Mouse (Mus musculus): ENCODE data around the gene Efhc1. TPM values are rescaled to one million over a fixed set of nuclear protein-coding genes. Genes with fewer than 3 reads are reported as not detected.
"Not testable (repeated sequence)": the region's sequence is repeated elsewhere in the genome, so short reads cannot be mapped to it uniquely, and the experiment has no call there.

Gene Efhc1
- total RNA-seq (2022) = 1 to 10 TPM; 1.1 to 3.6 (median 2.5) TPM

- DNase-seq (ENCODE audit: low spot score in 2 of 2) = peak; percentile 93 to 95
Measured at GRCm38 (mm10) chr1:20951300-20951763, at the start of gene Efhc1. Gene Efhc1, plus strand, starts transcription at chr1:20951626.

DNA sequence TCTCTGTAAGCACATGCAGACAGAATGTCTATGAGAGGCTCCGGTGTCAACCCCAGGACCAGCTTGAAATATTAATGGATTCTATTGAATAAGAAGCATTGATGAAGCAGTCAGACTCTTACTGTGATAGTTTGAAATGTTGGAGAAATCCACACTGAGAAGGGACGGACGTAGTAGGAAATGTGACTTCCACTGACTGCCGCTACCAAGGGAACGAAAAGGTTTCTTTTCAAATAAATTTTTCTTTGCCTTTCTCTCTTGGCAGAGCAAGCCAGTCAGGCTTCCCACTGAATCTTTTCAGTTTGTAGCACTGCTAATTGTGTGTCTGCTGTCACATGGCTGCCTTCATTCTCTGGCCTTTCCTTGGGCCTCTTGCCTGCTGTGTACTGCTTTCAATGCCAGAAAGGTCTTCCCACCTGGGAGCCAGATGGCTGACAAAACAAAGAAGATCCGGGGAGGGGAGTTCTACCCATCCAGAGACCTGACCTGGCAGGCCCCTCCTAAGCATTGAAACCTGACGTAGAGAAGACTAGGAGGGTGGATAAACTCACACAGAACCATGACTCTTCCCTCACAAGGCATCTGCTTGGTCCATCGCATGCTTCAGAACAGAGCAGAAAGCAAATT, 45.8 kb upstream of the Efhc1 start:
- DNase-seq (ENCODE audit: low spot score in 2 of 2) = peak; percentile 75 to 85

GRCm38 (mm10) chr1:20906128-20906515, 45.3 kb upstream of the Efhc1 start:
- peak; percentile 91 to 92 for DNase-seq (ENCODE audit: low spot score in 2 of 2)

- DNase-seq (ENCODE audit: low spot score in 2 of 2) = peak in 1 of 2 experiments; percentile 22
Measured at GRCm38 (mm10) chr1:20908541-20908940, 42.9 kb upstream of the Efhc1 start.

DNA sequence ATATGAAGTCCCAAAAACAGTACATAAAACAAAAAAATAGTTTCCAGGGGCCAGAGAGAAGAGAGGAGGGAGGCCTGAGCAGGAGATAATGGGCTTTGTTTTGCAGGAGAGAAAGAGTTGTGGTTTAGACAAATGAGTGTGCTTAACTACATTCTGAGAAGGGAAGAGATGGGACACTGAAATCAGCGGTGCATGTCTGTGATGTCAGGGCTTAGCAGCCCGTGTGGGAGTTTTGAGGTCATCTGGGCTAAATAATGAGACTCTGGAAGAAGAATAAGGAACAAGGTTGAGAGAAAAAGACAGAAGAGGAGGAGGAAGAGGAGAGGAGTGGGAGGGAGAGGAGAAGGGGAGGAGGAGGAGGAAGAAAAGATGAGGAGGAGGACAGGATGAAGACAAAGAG, 39.3 kb upstream of the Efhc1 start:
- no peak for DNase-seq (ENCODE audit: low spot score in 2 of 2)

DNA sequence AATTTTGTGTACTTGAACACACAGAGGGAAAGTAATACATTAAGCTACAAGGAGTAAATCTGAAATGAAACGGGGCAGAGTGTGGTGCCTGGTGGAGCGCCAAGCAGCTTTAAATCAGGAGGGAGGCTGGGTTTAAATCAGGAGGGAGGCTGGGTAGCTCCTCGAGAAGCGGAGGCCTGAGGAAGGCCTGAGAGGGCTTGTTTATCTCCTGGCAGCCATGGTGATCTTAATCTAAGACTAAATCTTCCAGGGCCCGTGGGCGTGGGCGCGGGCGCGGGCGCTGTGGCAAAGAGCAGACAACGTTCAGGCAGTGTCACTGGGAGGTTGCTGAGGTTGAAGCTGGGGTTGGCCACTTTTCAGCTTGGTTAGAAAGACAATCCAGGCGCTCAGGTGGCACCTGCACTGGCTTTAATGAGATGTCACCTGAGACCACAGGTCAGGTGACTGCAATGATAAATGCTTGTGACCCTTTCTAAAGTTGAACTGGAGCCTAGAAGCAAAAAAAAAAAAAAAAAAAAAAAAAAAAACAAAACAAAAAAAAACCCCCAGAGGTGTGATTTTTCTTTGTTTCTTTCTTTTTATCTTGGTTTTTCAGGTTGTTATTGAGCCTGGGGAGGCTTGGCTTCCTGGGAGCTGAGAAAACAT, 38.8 kb upstream of the Efhc1 start:
- DNase-seq (ENCODE audit: low spot score in 2 of 2) = no peak

- no peak for DNase-seq (ENCODE audit: low spot score in 2 of 2)
Measured at GRCm38 (mm10) chr1:20914769-20915168, 36.7 kb upstream of the Efhc1 start.

DNA sequence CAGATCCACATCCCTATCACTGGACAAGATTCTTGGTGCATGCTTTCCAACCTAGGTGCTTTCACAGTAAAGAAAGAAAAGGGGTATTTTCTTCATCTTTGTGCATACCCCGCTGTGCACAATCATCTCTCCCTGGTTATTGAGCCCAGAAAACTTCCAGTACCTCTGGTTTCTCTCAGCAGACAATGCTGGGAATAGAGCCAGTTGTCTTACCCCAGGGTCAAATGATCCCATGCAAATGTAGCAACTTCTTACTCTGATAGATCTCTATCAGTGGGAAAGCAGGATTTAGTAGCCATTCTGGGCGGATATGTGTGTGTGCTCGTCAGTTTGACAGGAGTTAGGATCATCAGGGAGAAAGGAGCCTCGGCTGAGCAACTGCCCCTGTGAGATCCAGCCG, 35.8 kb upstream of the Efhc1 start:
- DNase-seq (ENCODE audit: low spot score in 2 of 2) = no peak

DNA sequence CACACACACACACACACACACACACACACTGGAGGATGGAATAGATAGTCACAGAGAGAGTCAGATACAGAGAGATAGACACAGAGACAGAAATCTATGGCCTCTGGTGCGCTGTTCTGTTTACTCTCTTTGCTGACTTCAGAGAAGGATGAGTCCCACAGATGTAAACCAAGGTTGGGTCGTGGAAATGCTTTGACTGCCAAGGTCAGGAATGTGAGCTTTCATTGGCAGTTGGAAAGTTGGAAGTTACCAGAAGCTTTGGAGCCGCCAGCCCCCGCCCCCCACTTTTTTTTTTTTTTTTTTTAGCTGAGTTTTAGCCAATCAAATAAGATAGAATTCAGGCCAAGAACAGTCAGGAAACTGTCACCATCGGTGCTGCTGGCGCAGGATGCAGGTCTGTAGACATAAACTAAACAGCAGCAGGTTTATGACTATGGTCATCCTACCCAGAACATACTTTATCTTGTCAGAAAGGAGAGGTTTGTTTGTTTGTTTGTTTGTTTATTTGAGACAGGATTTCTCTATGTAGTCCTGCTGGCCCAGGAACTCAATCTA, 33.9 kb upstream of the Efhc1 start:
- DNase-seq (ENCODE audit: low spot score in 2 of 2) = no peak

DNA sequence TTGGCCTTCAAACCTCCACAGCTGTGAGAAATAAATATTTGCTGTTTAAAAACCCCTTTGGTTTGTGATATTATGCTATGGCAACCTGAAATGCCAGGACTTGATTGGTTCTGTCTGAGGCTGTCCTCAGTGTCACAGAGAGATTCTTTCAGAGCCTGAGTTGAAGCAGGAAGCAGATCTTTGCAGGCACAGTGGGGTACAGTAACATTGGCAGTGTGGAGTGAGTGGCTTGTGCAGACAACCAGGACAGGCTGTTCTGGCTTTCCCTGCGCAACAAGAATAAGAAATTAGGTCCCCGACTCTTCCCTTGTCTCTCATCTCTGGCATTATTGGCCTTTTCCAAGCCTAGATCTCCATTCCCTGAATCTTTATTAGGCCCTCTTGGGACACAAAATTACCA, 31.7 kb upstream of the Efhc1 start:
- no peak for DNase-seq (ENCODE audit: low spot score in 2 of 2)

DNA sequence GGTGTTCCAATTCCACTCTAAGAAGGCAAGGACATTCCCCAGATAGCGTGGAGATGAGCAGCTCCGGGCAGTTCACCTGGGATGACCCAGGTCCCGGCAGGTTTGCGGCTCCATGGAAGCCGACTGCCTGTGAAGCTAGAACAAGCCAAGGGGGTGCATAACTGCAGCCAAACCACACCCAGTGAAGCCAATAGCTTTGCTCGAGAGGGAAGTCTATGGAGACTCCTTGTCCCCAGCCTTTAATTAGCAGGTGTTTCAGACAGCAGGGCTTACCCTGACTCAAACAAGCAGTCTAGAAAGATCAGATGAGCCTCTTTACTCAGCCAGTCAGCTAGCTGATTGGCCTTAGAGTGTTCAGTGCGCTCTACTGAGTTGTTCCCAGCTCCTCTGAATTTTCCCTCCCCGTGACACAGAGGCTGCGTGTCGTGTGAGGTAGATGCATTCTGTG, 30.3 kb upstream of the Efhc1 start:
- no peak for DNase-seq (ENCODE audit: low spot score in 2 of 2)

DNA sequence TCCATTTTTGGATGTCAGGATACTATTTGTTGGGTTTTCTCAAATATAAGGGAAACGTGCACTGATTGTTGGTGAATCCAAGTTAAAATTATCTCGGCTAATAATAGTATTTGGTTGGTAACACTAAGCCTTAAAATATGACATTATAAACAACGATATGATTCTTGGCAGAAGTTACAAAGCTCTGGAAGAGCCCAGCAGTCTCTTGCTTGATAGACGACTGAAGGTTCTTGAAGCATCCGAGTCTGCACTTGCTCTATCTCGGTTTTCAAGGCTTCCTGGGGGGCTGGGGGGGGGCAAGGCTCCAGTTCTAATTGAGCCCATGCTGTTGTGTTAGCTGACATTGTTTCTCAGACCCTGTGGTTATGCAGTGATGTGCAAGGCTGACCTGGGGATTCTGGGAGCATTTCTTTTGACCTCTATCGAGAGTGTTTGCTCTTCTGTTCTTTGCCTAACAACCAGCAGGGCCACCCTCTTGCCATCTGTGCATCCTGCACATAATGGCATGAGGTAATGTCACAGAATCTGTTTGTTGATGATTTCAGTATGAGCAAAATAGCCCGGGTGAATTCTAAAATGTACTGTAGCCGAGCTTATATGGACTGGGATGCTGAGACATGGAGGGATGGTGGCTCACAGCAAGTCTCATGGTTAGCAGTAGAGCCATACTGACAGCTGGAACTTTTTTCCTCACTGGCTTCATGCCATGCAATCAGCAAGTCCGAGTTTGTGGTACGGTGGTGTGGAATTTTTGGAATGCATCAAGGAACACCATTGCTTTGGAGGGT, 28.6 kb upstream of the Efhc1 start:
- peak; percentile 39 to 51 for DNase-seq (ENCODE audit: low spot score in 2 of 2)

DNA sequence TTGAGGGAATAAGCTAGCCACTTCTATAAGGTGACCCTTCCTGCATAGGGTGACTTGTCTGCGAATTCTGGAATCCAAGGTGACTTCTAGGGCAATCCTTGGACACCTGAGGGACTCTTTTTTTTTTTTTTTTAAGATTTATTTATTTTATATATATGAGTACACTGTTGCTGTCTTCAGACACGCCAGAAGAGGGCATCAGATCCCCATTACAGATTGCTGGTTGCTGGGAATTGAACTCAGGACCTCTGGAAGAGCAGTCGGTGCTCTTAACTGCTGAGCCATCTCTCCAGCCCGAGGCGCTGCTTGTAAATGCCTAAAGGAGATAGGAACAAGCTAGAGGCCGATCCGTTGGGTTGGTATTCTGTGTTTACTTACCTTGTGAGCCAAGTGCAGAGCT, 26.1 kb upstream of the Efhc1 start:
- not testable (repeated sequence) for DNase-seq (ENCODE audit: low spot score in 2 of 2)

DNA sequence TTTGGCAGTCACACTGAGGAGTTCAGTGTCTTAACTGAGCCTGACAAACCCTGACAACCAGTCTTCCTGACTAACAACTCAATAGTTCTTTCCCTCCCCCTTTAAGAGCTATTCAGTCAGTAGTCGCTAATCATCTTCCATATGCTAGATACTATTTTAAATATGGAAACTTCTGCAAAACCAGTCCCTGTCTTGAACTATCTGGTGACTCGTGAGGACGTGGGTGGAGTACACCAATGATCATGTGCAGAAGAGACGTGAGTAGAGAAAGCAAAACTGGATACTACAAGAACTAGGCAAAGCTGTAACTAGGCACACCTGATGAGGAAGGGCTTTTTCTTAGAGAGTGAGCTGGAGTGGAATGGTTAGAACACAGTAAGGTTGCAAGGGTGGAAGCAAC, 25.5 kb upstream of the Efhc1 start:
- DNase-seq (ENCODE audit: low spot score in 2 of 2) = no peak

GRCm38 (mm10) chr1:20926376-20926775, 25.1 kb upstream of the Efhc1 start:
- no peak for DNase-seq (ENCODE audit: low spot score in 2 of 2)

DNA sequence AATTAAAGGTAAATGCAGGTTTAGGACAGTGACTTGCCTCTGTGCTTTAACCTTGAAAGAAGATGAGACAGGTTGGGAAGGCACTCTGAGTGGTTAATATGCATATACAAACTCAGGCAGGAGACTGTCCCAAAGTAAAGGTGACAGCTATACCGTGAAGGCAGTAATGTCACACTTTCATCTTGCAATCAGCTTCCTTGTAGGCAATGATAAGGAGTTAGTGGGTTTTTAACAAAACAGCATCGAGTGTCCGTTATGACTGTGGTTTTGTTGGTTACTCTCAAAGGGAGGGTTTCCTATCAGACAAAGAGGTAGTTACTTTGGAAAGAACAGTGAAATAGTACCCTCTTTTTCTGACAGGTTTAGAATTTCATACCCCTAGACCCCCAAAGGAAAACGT, 22.9 kb upstream of the Efhc1 start:
- DNase-seq (ENCODE audit: low spot score in 2 of 2) = no peak

GRCm38 (mm10) chr1:20933457-20933856, 18.0 kb upstream of the Efhc1 start:
- peak; percentile 66 to 77 for DNase-seq (ENCODE audit: low spot score in 2 of 2)

DNA sequence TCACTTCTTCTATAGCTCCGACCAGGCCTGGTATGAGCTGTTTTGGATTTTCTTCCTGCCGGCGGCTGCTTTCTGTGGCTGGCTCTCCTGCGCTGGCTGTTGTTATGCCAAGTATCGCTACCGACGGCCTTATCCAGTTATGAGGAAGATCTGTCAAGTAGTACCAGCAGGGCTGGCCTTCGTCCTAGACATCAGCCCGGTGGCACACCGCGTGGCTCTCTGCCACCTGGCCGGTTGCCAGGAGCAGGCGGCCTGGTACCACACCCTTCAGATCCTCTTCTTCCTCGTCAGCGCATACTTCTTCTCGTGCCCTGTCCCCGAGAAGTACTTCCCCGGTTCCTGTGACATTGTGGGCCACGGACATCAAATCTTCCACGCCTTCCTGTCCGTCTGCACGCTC, 16.3 kb upstream of the Efhc1 start:
- no peak for DNase-seq (ENCODE audit: low spot score in 2 of 2)

DNA sequence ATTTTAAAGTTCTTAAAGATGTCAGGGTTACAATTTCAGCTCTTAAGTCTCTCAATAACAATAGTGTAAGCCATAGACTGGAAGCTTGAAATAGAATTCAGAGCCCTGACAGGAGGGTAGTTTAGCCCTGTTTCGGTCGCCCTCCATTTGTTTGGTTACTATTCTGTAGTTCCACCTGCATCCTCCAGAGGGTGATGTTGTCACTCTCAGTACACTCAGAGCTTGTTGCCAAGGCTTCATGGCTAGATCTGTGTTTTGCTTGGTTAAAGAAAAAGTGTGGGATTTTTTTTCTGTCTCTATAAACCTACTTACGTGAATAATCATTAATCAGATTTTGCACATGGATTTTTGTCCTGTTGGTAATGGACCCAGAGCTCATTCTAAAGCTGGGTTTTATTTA, 12.4 kb upstream of the Efhc1 start:
- peak; percentile 34 to 45 for DNase-seq (ENCODE audit: low spot score in 2 of 2)

GRCm38 (mm10) chr1:20940151-20940550, 11.3 kb upstream of the Efhc1 start:
- no peak for DNase-seq (ENCODE audit: low spot score in 2 of 2)

DNA sequence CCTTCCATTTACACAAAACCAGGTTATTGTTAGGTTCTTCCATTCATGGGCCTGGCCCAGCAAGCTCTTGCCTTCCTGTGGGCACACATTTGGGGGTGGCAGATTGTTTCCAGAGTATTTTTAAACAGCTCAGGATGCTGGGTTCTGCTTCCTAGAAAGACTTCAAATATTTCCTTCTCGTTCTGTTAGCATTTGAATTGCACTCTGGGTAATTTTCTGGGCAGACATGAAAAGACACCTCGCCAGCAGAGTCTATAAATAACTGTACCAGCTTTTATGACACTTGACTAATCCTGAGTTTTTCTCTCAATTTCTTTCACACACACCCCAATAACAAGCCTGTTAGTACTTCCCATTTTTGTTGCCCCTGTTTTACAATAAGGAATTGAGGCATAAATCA, 10.1 kb upstream of the Efhc1 start:
- DNase-seq (ENCODE audit: low spot score in 2 of 2) = no peak

DNA sequence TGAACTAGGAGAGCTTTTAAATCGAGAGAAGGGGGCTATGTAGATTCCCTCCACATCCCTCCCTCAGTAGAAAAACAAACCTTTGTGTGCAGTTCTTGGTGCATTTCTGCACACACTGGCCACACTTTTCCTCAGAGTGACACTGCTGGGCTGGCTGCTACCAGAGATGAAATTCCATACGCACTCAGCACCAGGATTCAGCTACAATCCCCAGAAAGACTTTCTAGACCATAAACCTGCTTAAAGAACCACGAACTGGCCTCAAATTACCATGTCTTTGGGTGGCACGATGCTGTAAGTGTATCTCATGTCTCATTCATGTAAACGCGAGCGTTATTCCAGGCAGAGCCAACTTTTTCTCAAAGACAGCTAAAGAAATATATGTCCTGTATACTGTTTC, 9.6 kb upstream of the Efhc1 start:
- no peak for DNase-seq (ENCODE audit: low spot score in 2 of 2)
